Mouse (Mus musculus): ENCODE measurements around the gene Acin1.

Acin1 gene

DNA sequence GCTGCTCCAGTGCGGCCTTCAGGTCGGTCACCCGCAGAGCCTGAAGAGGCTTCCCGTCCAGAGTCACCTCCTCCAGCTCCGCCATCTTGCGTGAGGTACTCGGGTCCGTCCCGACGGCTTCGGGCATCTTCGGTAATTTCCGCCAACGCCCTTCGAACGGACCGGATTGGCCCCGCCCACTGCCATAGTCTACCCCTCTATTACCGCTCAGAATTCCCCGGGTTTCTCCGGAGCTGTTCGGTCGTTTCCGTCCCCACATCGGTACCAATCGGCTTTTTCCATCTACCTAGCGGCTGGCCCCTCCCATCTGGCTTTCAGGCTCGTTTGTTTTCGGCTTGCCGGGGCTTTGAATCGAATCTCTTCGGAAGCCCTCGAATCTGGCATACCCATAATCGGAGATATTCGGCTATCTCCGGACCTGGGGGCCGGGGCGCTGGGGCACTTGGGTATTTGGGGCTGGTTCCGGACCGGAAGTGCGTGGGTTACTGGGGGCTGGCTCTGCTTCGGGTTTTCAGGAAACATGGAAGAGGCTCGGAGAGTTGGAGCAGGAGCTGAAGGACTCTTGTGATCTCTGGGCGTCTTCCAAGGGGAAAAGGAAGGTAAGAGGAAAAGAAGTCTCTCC, at the start of gene Acin1:
Gene Acin1 (minus strand): TSS at position 410 of the 622 bp plus-strand sequence.
- DNase-seq (ENCODE audit: low read depth, low spot score): peak; percentile 99

GRCm38 (mm10) chr14:54735221-54735620, 48.5 kb upstream of the Acin1 start:
- DNase-seq (ENCODE audit: low read depth, low spot score): no peak

- peak; percentile 65 for DNase-seq (ENCODE audit: low read depth, low spot score)
These were observed 47.3 kb upstream of the Acin1 start for GRCm38 (mm10) chr14:54734004-54734403.

- DNase-seq (ENCODE audit: low read depth, low spot score): peak; percentile 53
These were observed 45.5 kb upstream of the Acin1 start for GRCm38 (mm10) chr14:54732206-54732605.

DNA sequence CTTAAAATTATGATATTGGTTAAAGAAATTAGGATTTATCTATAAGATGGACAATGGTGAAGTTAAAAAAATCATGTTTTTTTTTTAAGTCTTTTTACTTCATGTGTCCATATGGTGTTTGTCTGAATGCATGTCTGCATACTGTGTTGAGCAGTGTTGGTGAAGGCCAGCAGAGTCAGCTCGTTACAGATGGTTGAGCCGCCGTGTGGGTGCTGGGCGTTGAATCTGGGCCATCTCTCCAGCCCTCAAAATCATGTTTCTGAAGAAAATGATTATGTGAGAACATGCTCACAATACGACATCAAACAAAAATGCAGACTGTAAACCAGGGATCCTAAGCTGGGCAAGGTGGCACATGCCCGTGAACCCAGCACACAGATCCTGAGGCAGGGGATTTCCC, 43.6 kb upstream of the Acin1 start:
- peak; percentile 88 for DNase-seq (ENCODE audit: low read depth, low spot score)

- DNase-seq (ENCODE audit: low read depth, low spot score): peak; percentile 84
These were observed 42.3 kb upstream of the Acin1 start for GRCm38 (mm10) chr14:54728823-54729653.

DNA sequence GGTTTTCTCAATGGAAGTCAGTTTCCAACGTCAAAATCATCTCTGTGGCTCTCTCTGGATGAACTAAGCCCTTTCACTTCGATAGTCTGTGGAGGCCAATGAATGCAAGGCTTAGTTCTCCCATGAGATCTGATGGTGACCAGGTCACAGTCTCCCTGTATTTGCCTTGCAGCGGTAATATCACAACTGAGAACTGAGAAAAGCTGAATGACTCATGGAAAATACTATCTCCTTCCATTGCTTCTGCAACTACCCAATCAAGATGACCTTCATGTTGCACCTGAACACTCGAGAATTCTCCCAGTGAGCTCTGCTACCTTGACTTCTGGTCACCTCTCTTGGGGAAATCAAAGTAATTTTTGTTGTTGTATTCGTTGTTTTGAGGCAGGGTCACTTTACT, 40.8 kb upstream of the Acin1 start:
- DNase-seq (ENCODE audit: low read depth, low spot score): no peak

- DNase-seq (ENCODE audit: low read depth, low spot score): no peak
These were observed 37.3 kb upstream of the Acin1 start for GRCm38 (mm10) chr14:54724049-54724448.

- DNase-seq (ENCODE audit: low read depth, low spot score): peak; percentile 88
These were observed 35.0 kb upstream of the Acin1 start for GRCm38 (mm10) chr14:54721711-54722110.

DNA sequence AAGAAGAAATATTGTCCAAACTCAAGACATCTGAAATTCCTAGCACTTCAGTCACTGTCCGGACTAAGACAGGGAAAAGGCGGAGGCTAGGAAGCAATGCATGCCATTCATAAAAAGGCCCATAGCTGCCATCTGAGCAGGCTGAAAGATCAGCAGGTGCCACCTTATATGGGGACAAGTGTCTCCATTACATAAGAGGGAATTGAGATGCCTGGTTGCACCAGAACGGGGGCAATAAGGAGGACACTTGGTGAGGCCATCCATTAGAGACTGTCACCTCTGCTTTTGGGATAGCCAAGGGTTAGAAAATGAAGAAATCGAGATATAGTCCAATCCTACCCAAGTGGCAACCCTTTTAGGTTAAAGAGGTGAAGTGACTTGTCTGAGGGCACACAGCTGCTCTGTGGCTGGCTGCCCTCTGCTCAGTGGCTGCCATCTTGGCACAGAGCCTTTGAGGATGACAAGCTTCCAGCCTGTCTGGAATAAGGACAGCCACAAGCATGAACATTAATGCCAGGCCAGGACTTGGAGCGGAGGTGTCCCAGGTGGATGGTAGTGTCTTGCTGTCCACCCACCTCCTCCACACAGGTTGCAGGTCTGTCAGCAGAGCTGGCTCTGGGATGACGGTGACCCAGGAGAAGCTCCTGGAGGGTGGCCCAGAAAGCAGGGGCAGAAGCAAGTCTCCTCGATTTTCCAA, 34.1 kb upstream of the Acin1 start:
- peak; percentile 65 for DNase-seq (ENCODE audit: low read depth, low spot score)

DNA sequence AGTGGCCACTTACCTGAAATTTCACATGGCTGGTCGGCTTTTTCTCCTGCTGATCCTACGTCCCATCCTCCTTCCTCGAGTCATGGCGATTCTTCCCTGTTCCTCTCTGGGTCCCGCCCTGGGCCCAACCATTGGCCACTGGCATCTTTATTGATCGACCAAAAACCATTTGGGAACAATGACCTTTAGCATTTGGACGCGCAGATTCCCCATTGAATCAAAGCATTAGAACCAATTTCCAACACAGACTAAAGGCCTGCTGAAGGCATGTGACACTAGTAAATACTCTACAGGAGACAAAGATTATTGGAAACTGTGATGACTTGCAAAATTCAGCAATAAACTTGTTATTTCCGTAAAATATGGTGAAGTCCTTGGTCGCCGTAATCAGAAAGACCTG, 33.3 kb upstream of the Acin1 start:
- DNase-seq (ENCODE audit: low read depth, low spot score): no peak

- no peak for DNase-seq (ENCODE audit: low read depth, low spot score)
These were observed 28.7 kb upstream of the Acin1 start for GRCm38 (mm10) chr14:54715402-54715801.

- DNase-seq (ENCODE audit: low read depth, low spot score): peak; percentile 70
These were observed 27.9 kb upstream of the Acin1 start for GRCm38 (mm10) chr14:54714617-54715081.

DNA sequence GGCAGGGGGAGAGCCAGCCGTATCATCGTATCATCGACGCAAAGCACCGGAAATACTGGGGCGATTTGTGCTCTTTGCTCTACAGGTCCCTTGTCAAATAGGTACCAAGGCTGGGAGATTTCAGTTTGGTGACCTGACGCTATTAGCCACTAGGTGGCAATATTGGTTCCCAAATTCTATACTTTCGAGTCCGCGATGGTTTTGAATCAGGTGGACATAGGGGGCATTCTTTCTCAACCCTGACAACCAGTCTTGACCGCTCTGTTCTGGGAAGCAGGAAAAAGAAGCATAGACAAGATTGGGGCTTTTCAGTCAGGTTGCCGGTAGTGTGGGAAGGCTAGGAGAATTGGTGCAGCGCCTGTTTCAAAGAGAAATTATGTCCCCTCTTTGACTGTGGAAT, 27.4 kb upstream of the Acin1 start:
- peak; percentile 93 for DNase-seq (ENCODE audit: low read depth, low spot score)

DNA sequence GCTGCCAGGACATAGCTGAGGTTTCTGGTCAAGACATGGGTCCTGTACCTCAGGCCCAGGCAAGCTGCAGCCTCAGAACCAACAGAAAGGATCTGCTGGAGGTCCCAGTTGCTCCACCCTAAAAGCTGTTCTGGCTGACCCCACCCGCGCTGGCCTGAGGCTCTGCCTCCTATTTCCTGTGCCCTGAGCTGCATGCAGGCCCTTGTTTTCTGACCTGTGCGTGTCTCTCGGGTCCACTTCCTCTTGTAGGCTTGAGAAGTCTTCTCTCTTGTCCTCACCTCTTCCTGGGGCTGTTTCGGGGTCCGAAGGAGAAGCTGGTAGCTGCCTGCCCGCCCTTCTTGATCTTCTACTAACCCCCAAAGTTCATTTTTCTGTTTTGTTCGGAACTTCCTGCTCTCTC, 26.1 kb upstream of the Acin1 start:
- DNase-seq (ENCODE audit: low read depth, low spot score): peak; percentile 23

DNA sequence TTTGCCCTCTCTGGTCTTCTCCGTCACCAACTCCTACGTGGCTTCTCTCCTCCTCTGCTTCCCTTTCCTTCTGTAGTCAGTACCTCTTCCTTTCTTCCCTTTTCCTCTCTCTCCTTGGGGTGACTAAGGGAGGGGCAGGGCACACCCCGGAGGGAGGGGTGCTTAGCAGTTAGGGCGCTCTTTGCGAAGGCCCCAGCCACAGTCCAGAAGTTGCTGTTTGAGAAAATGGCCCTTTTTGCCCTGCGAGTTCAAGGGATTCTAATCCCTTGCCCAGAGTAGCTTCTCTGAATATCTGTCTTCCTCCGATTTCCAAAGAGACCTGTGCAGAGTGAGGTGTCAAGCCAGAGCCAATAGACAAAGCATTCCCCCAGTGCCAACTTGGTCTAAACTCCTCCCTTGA, 25.3 kb upstream of the Acin1 start, which contains the start of gene Cebpe:
Gene Cebpe (minus strand): TSS at position 101 of the 400 bp plus-strand sequence.
- DNase-seq (ENCODE audit: low read depth, low spot score): no peak

DNA sequence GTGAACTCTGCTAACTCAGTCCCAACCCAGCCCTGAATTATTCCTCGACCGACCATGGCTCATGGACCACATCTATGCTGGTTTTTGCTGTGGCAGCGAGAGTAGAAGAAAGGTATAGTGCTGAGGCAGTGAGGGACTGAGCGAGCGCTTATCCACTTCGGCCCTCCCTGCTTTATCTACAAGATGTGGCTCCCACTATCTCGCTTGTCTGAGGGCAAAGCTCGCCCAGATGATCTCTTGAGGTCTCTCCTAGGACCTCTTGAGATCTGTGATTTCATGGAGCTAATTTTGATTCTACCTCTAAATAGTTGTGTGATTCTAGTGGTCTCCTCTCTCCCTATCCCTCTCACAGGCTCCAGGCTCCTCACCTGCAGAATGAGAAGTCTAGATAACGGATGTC, 22.3 kb upstream of the Acin1 start:
- no peak for DNase-seq (ENCODE audit: low read depth, low spot score)

- no peak for DNase-seq (ENCODE audit: low read depth, low spot score)
These were observed 20.0 kb upstream of the Acin1 start for GRCm38 (mm10) chr14:54706589-54707320.

- DNase-seq (ENCODE audit: low read depth, low spot score): no peak
These were observed 19.1 kb upstream of the Acin1 start for GRCm38 (mm10) chr14:54705844-54706243.

DNA sequence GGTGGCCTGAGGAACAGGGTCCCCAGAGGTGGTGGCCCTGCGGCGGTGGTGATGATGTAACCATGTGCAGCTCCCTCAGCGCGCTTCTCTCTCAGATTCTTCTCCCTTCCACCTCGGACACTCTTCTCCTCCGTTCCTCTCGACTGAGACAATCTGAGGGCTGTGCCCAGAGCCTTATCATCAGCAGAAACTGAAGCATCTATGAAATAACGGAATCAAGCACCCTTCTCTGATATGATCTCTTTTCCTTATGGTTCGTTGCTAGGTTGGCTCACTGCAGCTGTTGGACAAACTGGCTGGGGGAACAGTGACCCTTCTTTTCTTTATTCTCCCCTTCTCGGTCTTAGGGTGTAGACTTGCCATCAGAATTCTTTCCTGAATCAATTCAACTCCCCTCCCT, 16.5 kb upstream of the Acin1 start:
- no peak for DNase-seq (ENCODE audit: low read depth, low spot score)

- peak; percentile 82 for DNase-seq (ENCODE audit: low read depth, low spot score)
These were observed 14.6 kb upstream of the Acin1 start for GRCm38 (mm10) chr14:54701298-54701697.

- DNase-seq (ENCODE audit: low read depth, low spot score): no peak
These were observed 12.9 kb upstream of the Acin1 start for GRCm38 (mm10) chr14:54699586-54699985.

Measured in brain, adult 2 months (tissue).